Mouse (Mus musculus) hindbrain, embryonic 15.5 days (tissue): ENCODE measurements around the gene Scd2. TPM values are rescaled to one million over a fixed set of nuclear protein-coding genes. Genes with fewer than 3 reads are reported as not detected.

Source experiments
- ATAC-seq: fragments of 200-750 bp; cut with Nextera tagmentation; 2 replicates; pipeline ENCODE4 v1.8.0; 2017; ENCODE audit warnings: low read depth, moderate number of reproducible peaks, moderate TSS enrichment; ENCODE audit not compliant: low FRiP score
- H3K27ac ChIP-seq: fragments of 300-500 bp; sonication (generic); replicated peaks from 2 replicates; pipeline ENCODE4 v1.5.1; 2015; ENCODE audit warnings: mild to moderate bottlenecking, inconsistent platforms
- H3K27me3 ChIP-seq: fragments of 300-500 bp; sonication (generic); 2 replicates; pipeline ENCODE4 v1.6.1; 2015; ENCODE audit warnings: control low read depth, inconsistent platforms
- H3K36me3 ChIP-seq: fragments of 300-500 bp; sonication (generic); 2 replicates; pipeline ENCODE4 v1.6.1; 2015; ENCODE audit warnings: control low read depth, inconsistent platforms
- H3K4me1 ChIP-seq: fragments of 300-500 bp; sonication (generic); replicated peaks from 2 replicates; pipeline ENCODE4 v1.6.1; 2015; ENCODE audit warnings: control low read depth, inconsistent platforms
- H3K4me2 ChIP-seq: fragments of 300-500 bp; sonication (generic); 2 replicates; pipeline ENCODE4 v1.6.1; 2015; ENCODE audit warnings: moderate library complexity, mild to moderate bottlenecking, inconsistent platforms
- H3K4me3 ChIP-seq: fragments of 300-500 bp; sonication (generic); 2 replicates; pipeline ENCODE4 v1.5.1; 2015; ENCODE audit warnings: mild to moderate bottlenecking, inconsistent platforms
- H3K9ac ChIP-seq: fragments of 300-500 bp; sonication (generic); 2 replicates; pipeline ENCODE4 v1.6.1; 2015; ENCODE audit warnings: inconsistent platforms
- H3K9me3 ChIP-seq: fragments of 300-500 bp; sonication (generic); 2 replicates; pipeline ENCODE4 v1.6.1; 2016; ENCODE audit warnings: control low read depth, inconsistent platforms
- WGBS: fragments of 180-500 bp; shearing (Covaris S2); methylation state at CpG from one replicate; pipeline ENCODE4 v1.1.7; 2015; 5-methylcytosine and 5-hydroxymethylcytosine counted together
- polyA plus RNA-seq: library from polyadenylated mRNA; unstranded; fragments of >200 nt; fragmentation: Nextera tagmentation; extraction: Ambion mirVana; gene quantifications from 2 replicates; pipeline ENCODE4 v1.2.1, GENCODE M21; 2015

Scd2 gene
- polyA plus RNA-seq, 1 experiment from 2014 or later: 288 TPM

GRCm38 (mm10) chr19:44299902-44300301 lies 6.4 kb downstream of the Scd2 start:
- WGBS: 72% methylated on average over 6 of the region's 6 CpGs
- peak overlapping the region; percentile 93 for H3K4me2 ChIP-seq
- H3K9ac ChIP-seq: peak overlapping the region; percentile 17
- H3K36me3 ChIP-seq: peaks cover 58% of the 10 kb centered on the region
- no peak overlapping the region for H3K27ac ChIP-seq
- ATAC-seq: no peak
- no peaks in the 10 kb centered on the region for H3K9me3 ChIP-seq
- H3K27me3 ChIP-seq: no peaks in the 10 kb centered on the region
- H3K4me3 ChIP-seq: peak overlapping the region; percentile 15
- H3K4me1 ChIP-seq: peaks cover 88% of the 10 kb centered on the region

- peaks cover 88% of the 10 kb centered on the region for H3K4me1 ChIP-seq
- peak overlapping the region; percentile 17; the same call in 1 of the 2 replicates for H3K9ac ChIP-seq
- no peak for ATAC-seq
- H3K4me2 ChIP-seq: peak overlapping the region; percentile 93
- peak overlapping the region; percentile 15 for H3K4me3 ChIP-seq
- peaks cover 65% of the 10 kb centered on the region for H3K36me3 ChIP-seq
- no peaks in the 10 kb centered on the region for H3K27me3 ChIP-seq
- no peak overlapping the region for H3K27ac ChIP-seq
- H3K9me3 ChIP-seq: no peaks in the 10 kb centered on the region
- WGBS: 73% methylated on average over 7 of the region's 7 CpGs
These were observed 7.0 kb downstream of the Scd2 start for GRCm38 (mm10) chr19:44300520-44300919.

- no peak for ATAC-seq
- Histone ChIP-seq H3K4me2 (peak overlapping the region; percentile 93), H3K27ac (no peak overlapping the region), H3K4me1 (peaks cover 88% of the 10 kb centered on the region), H3K4me3 (no peak overlapping the region), H3K9me3 (no peaks in the 10 kb centered on the region), H3K9ac (no peak overlapping the region), H3K27me3 (no peaks in the 10 kb centered on the region), H3K36me3 (peaks cover 71% of the 10 kb centered on the region)
- 58% methylated on average over 16 of the region's 16 CpGs for WGBS
These were observed 7.7 kb downstream of the Scd2 start for GRCm38 (mm10) chr19:44301176-44301575.

- H3K27ac ChIP-seq: no peak overlapping the region
- WGBS: 79% methylated on average over 9 of the region's 9 CpGs
These were observed 8.3 kb downstream of the Scd2 start for GRCm38 (mm10) chr19:44301671-44302305.

GRCm38 (mm10) chr19:44302901-44303300 lies 9.4 kb downstream of the Scd2 start:
- no peak for ATAC-seq
- no peak overlapping the region for H3K9ac ChIP-seq
- no peak overlapping the region for H3K4me2 ChIP-seq
- no peak overlapping the region for H3K4me3 ChIP-seq
- no peaks in the 10 kb centered on the region for H3K9me3 ChIP-seq
- 76% methylated on average over 11 of the region's 11 CpGs for WGBS
- peaks cover 83% of the 10 kb centered on the region for H3K36me3 ChIP-seq
- no peak overlapping the region for H3K27ac ChIP-seq
- H3K4me1 ChIP-seq: peaks cover 72% of the 10 kb centered on the region
- no peaks in the 10 kb centered on the region for H3K27me3 ChIP-seq

More at GRCm38 (mm10) chr19:44301671-44302305, 8.3 kb downstream of the Scd2 start:
- Histone ChIP-seq H3K4me2 (peak overlapping the region; percentile 93), H3K36me3 (peaks cover 77% of the 10 kb centered on the region), H3K4me1 (peaks cover 83% of the 10 kb centered on the region), H3K9ac (no peak overlapping the region), H3K4me3 (no peak overlapping the region), H3K9me3 (no peaks in the 10 kb centered on the region), H3K27me3 (no peaks in the 10 kb centered on the region)
- no peak for ATAC-seq

GRCm38 (mm10) chr19:44303502-44303901 lies 10.0 kb downstream of the Scd2 start:
- 76% methylated on average over 8 of the region's 8 CpGs for WGBS
- Histone ChIP-seq H3K36me3 (peaks cover 82% of the 10 kb centered on the region), H3K9me3 (no peaks in the 10 kb centered on the region), H3K27me3 (no peaks in the 10 kb centered on the region), H3K9ac (no peak overlapping the region), H3K4me1 (peaks cover 66% of the 10 kb centered on the region), H3K4me3 (no peak overlapping the region), H3K27ac (no peak overlapping the region), H3K4me2 (no peak overlapping the region)
- ATAC-seq: no peak

GRCm38 (mm10) chr19:44304419-44304818 lies 10.9 kb downstream of the Scd2 start:
- Histone ChIP-seq H3K9me3 (no peaks in the 10 kb centered on the region), H3K4me1 (peaks cover 57% of the 10 kb centered on the region), H3K27ac (no peak overlapping the region), H3K9ac (no peak overlapping the region), H3K4me3 (no peak overlapping the region), H3K4me2 (no peak overlapping the region), H3K27me3 (no peaks in the 10 kb centered on the region), H3K36me3 (peaks cover 79% of the 10 kb centered on the region)
- no peak for ATAC-seq
- 81% methylated on average over 10 of the region's 10 CpGs for WGBS

- Histone ChIP-seq H3K4me2 (no peak overlapping the region), H3K36me3 (peaks cover 77% of the 10 kb centered on the region), H3K9me3 (no peaks in the 10 kb centered on the region), H3K27me3 (no peaks in the 10 kb centered on the region), H3K9ac (no peak overlapping the region), H3K4me1 (peaks cover 51% of the 10 kb centered on the region), H3K4me3 (no peak overlapping the region), H3K27ac (no peak overlapping the region)
- ATAC-seq: no peak
- 82% methylated on average over 16 of the region's 16 CpGs for WGBS
These were observed 11.5 kb downstream of the Scd2 start for GRCm38 (mm10) chr19:44304851-44305510.

GRCm38 (mm10) chr19:44305701-44306100 lies 12.2 kb downstream of the Scd2 start:
- Histone ChIP-seq H3K27ac (no peak overlapping the region), H3K9ac (no peak overlapping the region), H3K4me3 (no peak overlapping the region), H3K9me3 (no peaks in the 10 kb centered on the region), H3K27me3 (no peaks in the 10 kb centered on the region), H3K4me2 (no peak overlapping the region), H3K4me1 (peaks cover 44% of the 10 kb centered on the region), H3K36me3 (peaks cover 69% of the 10 kb centered on the region)
- no peak for ATAC-seq
- WGBS: 88% methylated on average over 15 of the region's 15 CpGs

GRCm38 (mm10) chr19:44306171-44306570 lies 12.7 kb downstream of the Scd2 start:
- H3K4me1 ChIP-seq: peaks cover 44% of the 10 kb centered on the region
- 75% methylated on average over 7 of the region's 7 CpGs for WGBS

GRCm38 (mm10) chr19:44307101-44307914 lies 13.8 kb downstream of the Scd2 start:
- Histone ChIP-seq H3K27me3 (no peaks in the 10 kb centered on the region), H3K4me2 (no peak overlapping the region), H3K9me3 (no peaks in the 10 kb centered on the region), H3K4me1 (peaks cover 46% of the 10 kb centered on the region), H3K36me3 (peaks cover 55% of the 10 kb centered on the region), H3K9ac (no peak overlapping the region), H3K27ac (no peak overlapping the region), H3K4me3 (no peak overlapping the region)
- no peak for ATAC-seq
- 82% methylated on average over 9 of the region's 9 CpGs for WGBS

More at GRCm38 (mm10) chr19:44306171-44306570, 12.7 kb downstream of the Scd2 start:
- Histone ChIP-seq H3K4me3 (no peak overlapping the region), H3K36me3 (peaks cover 65% of the 10 kb centered on the region), H3K4me2 (no peak overlapping the region), H3K27me3 (no peaks in the 10 kb centered on the region), H3K27ac (no peak overlapping the region), H3K9me3 (no peaks in the 10 kb centered on the region), H3K9ac (no peak overlapping the region)
- ATAC-seq: no peak

- no peak overlapping the region for H3K4me2 ChIP-seq
- H3K27ac ChIP-seq: no peak overlapping the region
- no peak for ATAC-seq
- no peak overlapping the region for H3K9ac ChIP-seq
- no peak overlapping the region for H3K4me3 ChIP-seq
- no peaks in the 10 kb centered on the region for H3K27me3 ChIP-seq
- peaks cover 39% of the 10 kb centered on the region for H3K4me1 ChIP-seq
- H3K9me3 ChIP-seq: no peaks in the 10 kb centered on the region
- 78% methylated on average over 6 of the region's 6 CpGs for WGBS
- H3K36me3 ChIP-seq: peaks cover 48% of the 10 kb centered on the region
These were observed 14.5 kb downstream of the Scd2 start for GRCm38 (mm10) chr19:44307915-44308470.
